Mouse (Mus musculus) midbrain, embryonic 11.5 days (tissue): Measurements from ENCODE around the gene Actl6b. TPM values are rescaled to one million over a fixed set of nuclear protein-coding genes. Genes with fewer than 3 reads are reported as not detected.
A peak's percentile ranks its signal among the peaks of the same experiment; 100 is the strongest.

Source experiments
- ATAC-seq: fragments of 200-750 bp; cut with Nextera tagmentation; 2 replicates; pipeline ENCODE4 v1.8.0; 2017; ENCODE audit warnings: moderate TSS enrichment, moderate library complexity; ENCODE audit not compliant: low FRiP score
- DNase-seq: peaks from one replicate; pipeline ENCODE4 v3.0.0; 2015; ENCODE audit warnings: low spot score; ENCODE audit errors: missing footprints
- H3K27ac ChIP-seq: fragments of 300-500 bp; sonication (generic); 2 replicates; pipeline ENCODE4 v1.5.1; 2014; ENCODE audit warnings: low read depth, low read length
- H3K27me3 ChIP-seq: fragments of 300-500 bp; sonication (generic); 2 replicates; pipeline ENCODE4 v1.6.1; 2014; ENCODE audit warnings: mild to moderate bottlenecking, low read length, moderate library complexity, mixed read lengths; ENCODE audit not compliant: control insufficient read depth, insufficient read depth
- H3K36me3 ChIP-seq: fragments of 300-500 bp; sonication (generic); 2 replicates; pipeline ENCODE4 v1.6.1; 2014; ENCODE audit warnings: mild to moderate bottlenecking, low read length, moderate library complexity, mixed read lengths; ENCODE audit not compliant: control insufficient read depth, insufficient read depth
- H3K4me1 ChIP-seq: fragments of 300-500 bp; sonication (generic); 2 replicates; pipeline ENCODE4 v1.6.1; 2014; ENCODE audit warnings: low read length; ENCODE audit not compliant: control insufficient read depth, insufficient read depth
- H3K4me2 ChIP-seq: fragments of 300-500 bp; sonication (generic); 2 replicates; pipeline ENCODE4 v1.6.1; 2014; ENCODE audit warnings: mild to moderate bottlenecking, moderate library complexity
- H3K4me3 ChIP-seq: fragments of 300-500 bp; sonication (generic); 2 replicates; pipeline ENCODE4 v1.5.1; 2014; ENCODE audit warnings: low read depth, low read length
- H3K9ac ChIP-seq: fragments of 300-500 bp; sonication (generic); 2 replicates; pipeline ENCODE4 v1.6.1; 2014; ENCODE audit warnings: low read length
- H3K9me3 ChIP-seq: fragments of 300-500 bp; sonication (generic); 2 replicates; pipeline ENCODE4 v1.6.1; 2016; ENCODE audit warnings: low read length; ENCODE audit not compliant: control insufficient read depth
- WGBS: fragments of 180-500 bp; shearing (Covaris S2); extraction: QIAGEN DNeasy Blood & Tissue Kit; methylation state at CpG from one replicate; pipeline ENCODE4 v1.1.7; 2014; 5-methylcytosine and 5-hydroxymethylcytosine counted together
- polyA plus RNA-seq: library from polyadenylated mRNA; unstranded; fragments of >200 nt; fragmentation: Nextera tagmentation; extraction: Ambion mirVana; gene quantifications from 2 replicates; pipeline ENCODE4 v1.2.1, GENCODE M21; 2014

Actl6b gene
- polyA plus RNA-seq, 1 experiment from 2014 or later: 31.1 TPM

DNA sequence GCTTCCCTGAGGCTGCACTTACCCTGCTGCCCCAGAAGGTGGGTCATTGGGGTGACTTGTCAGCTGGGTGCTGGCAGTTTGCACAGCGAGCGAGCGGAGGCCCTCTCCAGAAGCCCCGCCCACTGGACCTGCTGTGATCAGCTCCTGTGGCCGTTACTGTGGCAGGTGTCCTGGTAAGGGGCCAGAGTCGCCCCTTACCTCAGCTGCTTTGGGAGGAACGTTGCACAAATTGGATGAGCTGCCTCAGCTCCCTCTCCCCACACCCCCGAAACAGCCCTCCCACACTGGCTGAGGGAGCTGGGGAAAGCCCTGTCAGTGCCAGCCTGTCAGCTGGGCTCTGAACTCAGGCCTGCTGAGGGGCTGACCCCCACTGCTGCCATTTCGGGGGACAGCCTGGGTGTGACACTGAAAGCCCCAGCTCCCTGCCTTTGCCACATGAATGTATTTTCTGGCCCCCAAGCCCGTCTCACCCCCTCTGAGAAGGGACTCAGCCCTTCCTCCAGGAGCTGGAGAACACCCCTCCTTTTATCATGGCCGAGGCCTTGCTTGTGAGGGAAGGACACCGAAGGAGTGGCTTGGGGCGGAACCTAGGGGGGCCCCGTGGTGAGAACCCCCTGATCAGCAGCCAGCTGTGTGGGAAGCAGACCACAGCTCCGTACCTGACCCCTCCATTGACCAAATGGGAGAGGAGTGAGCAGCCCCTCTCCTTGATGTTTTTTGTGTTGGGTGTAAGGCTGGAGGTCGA, 27.0 kb upstream of the Actl6b start:
- H3K4me3 ChIP-seq: no peak overlapping the region
- H3K9me3 ChIP-seq: no peaks in the 10 kb centered on the region
- H3K9ac ChIP-seq: peak overlapping the region; percentile 18; the same call in 1 of the 2 replicates
- 43% methylated on average over 16 of the region's 16 CpGs for WGBS
- peaks cover 63% of the 10 kb centered on the region for H3K36me3 ChIP-seq
- peaks cover 22% of the 10 kb centered on the region for H3K4me1 ChIP-seq
- H3K4me2 ChIP-seq: no peak overlapping the region
- no peaks in the 10 kb centered on the region for H3K27me3 ChIP-seq
- DNase-seq (peak; percentile 90), ATAC-seq (no peak)
- peak overlapping the region; percentile 28; the same call in 1 of the 2 replicates for H3K27ac ChIP-seq

GRCm38 (mm10) chr5:137527413-137527812, 25.9 kb upstream of the Actl6b start:
- no peak overlapping the region for H3K4me3 ChIP-seq
- H3K27ac ChIP-seq: no peak overlapping the region
- no peak overlapping the region for H3K9ac ChIP-seq
- peaks cover 22% of the 10 kb centered on the region for H3K4me1 ChIP-seq
- peaks cover 53% of the 10 kb centered on the region for H3K36me3 ChIP-seq
- no peak overlapping the region for H3K4me2 ChIP-seq
- DNase-seq (no peak), ATAC-seq (no peak)
- H3K27me3 ChIP-seq: no peaks in the 10 kb centered on the region
- no peaks in the 10 kb centered on the region for H3K9me3 ChIP-seq
- whole genome bisulfite sequencing: 63% methylated on average over 1 of the region's 1 CpGs

DNA sequence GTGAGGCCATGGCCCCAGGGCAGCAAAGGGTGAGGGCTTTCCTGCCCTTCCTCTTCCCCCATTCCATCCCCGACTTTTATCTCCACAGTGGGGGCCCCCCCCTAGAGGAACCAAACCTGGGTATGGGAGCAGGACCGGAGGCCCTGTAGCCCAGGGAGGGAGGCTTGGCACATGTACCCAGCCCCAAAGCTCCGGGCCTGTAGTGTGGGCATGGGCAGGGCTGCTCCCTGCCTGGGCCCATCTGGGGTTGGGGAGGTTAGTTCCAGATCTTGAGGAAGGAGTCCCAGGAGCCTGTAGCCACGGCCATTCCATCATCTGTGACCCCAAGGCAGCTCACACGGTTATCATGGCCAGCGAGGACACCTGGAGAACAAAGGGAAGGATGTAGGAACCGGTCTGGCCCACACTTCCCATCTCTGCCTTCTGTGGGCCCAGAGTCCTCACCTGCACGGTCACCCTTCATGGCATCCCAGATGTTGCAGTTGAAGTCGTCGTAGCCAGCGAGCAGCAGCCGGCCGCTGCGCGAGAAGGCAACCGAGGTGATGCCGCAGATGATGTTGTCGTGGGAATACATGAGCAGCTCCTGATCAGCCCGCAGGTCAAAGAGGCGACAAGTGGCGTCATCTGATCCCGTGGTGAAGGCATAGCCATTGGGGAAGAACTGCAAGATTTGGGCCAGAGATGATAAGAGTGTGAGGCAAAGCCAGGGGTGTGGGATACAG, 24.9 kb upstream of the Actl6b start:
- no peak overlapping the region for H3K27ac ChIP-seq
- H3K4me3 ChIP-seq: no peak overlapping the region
- no peak for DNase-seq
- H3K4me1 ChIP-seq: peaks cover 22% of the 10 kb centered on the region
- no peak for ATAC-seq
- no peak overlapping the region for H3K4me2 ChIP-seq
- H3K36me3 ChIP-seq: peaks cover 43% of the 10 kb centered on the region
- H3K9me3 ChIP-seq: no peaks in the 10 kb centered on the region
- 88% methylated on average over 22 of the region's 22 CpGs for WGBS
- H3K27me3 ChIP-seq: no peaks in the 10 kb centered on the region
- no peak overlapping the region for H3K9ac ChIP-seq

DNA sequence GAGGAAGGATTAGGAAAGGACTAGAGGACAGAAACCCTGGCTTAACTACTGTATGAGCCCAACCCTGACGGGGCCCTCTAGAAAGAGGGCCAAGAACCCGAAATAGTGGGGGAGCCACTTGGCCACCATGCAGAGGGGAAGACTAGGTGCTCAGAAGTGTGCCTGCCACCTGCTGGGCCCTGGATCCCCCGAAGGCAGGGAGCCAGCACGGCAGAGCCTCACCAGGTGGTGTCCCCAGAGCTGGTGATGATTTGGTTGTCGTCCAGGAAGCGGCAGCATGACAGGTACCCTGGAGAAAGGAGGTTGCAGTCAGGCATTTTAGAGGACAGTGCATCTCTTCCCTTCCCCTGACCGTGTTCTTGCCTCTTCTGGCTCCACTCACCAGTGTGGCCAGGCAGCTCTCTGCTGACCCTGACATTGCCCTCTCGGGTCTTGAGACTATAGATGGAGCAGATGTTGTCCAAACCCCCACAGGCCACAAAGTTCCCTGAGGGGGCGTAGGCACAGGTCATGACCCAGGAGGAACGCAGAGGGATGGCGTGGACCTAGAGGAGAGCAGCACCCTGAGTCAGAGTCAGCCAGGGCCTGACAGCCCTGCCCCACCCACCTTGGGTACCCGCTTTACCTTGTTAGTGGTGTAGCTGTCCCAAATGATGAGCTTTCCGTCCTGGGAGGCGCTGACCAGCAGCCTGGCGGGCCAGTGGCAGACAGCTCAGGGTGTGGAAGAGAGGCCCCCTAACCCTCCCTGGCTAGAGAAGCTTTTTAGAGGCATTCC, 23.9 kb upstream of the Actl6b start:
- H3K4me3 ChIP-seq: no peak overlapping the region
- DNase-seq (no peak), ATAC-seq (no peak)
- 73% methylated on average over 15 of the region's 15 CpGs for WGBS
- H3K27ac ChIP-seq: 0 out of 2 replicates have a peak overlapping the region, but pooled peaks have one; percentile 0
- H3K27me3 ChIP-seq: no peaks in the 10 kb centered on the region
- peak overlapping the region; percentile 95 for H3K4me2 ChIP-seq
- H3K4me1 ChIP-seq: peaks cover 22% of the 10 kb centered on the region
- no peaks in the 10 kb centered on the region for H3K9me3 ChIP-seq
- H3K36me3 ChIP-seq: peaks cover 33% of the 10 kb centered on the region
- no peak overlapping the region for H3K9ac ChIP-seq

DNA sequence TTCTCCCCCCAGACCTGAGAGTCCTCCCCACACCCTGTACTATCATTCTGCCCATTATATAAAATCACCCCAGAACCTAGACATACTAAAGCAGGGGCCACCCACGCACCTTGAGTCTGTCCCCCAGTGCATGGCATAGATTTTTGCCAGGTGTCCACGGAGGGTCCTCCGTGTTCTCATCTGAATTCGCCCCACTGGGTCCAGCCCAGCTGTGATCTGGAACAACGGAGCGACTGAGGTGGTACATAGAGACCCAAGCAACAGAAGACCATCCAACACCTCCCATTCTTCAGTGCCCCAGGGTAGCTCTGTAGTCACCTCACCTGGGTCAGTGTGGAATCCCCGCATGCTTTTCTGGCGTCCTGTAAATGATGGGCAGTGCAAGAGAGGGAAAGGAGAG, 23.2 kb upstream of the Actl6b start:
- peaks cover 27% of the 10 kb centered on the region for H3K36me3 ChIP-seq
- H3K9me3 ChIP-seq: no peaks in the 10 kb centered on the region
- WGBS: 69% methylated on average over 8 of the region's 8 CpGs
- H3K4me2 ChIP-seq: peak overlapping the region; percentile 95
- no peaks in the 10 kb centered on the region for H3K27me3 ChIP-seq
- H3K4me3 ChIP-seq: peak overlapping the region; percentile 62
- ATAC-seq (no peak), DNase-seq (no peak)
- peak overlapping the region; percentile 0; the same call in 1 of the 2 replicates for H3K27ac ChIP-seq
- peaks cover 22% of the 10 kb centered on the region for H3K4me1 ChIP-seq
- peak overlapping the region; percentile 74 for H3K9ac ChIP-seq

- Histone ChIP-seq H3K27me3 (no peaks in the 10 kb centered on the region), H3K9ac (peak overlapping the region; percentile 74), H3K9me3 (no peaks in the 10 kb centered on the region), H3K27ac (peak overlapping the region; percentile 93), H3K4me3 (peak overlapping the region; percentile 62), H3K4me2 (peak overlapping the region; percentile 95), H3K4me1 (peaks cover 22% of the 10 kb centered on the region), H3K36me3 (peaks cover 23% of the 10 kb centered on the region)
- ATAC-seq (peak; percentile 63), DNase-seq (peak; percentile 93)
- under 1% methylated on average over 39 of the region's 46 CpGs for WGBS
Measured at GRCm38 (mm10) chr5:137530588-137531413, 22.5 kb upstream of the Actl6b start.

DNA sequence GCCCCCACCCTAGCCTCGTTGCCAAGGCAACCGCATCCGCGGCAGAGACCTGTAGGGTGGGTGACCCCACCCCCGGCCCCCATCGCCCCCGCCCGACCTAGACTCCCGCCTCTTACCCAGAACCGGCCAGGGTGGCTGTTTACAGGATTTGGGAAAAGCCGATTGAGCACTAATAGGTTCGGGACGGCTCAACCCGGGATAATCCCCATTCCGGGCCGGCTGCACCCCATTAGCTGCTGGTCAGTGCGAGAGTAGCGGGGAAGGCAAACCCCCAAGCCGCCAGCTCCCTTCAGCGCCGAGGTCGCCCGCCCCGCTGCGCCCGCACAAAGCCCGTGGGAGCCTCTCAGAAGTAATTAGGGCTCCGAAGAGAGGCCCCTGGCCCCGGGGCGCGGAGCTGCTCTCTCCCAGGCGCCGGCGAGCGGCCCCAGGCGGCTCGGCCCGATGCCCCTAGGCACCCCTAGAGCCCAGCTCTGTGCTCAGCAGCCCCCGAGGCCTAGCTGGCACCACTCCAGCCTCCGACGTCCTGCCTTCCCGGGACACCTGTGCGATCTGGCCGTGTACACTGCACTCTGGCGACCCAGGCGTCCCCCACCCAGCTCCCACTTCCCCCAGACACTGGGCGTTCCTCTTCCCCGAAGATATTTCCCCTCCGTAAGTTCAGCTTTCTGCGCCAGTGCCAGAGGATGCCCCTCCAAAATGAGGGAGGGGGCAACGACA, 21.7 kb upstream of the Actl6b start:
- Histone ChIP-seq H3K4me3 (peak overlapping the region; percentile 62), H3K9me3 (no peaks in the 10 kb centered on the region), H3K27me3 (no peaks in the 10 kb centered on the region), H3K9ac (peak overlapping the region; percentile 74), H3K4me1 (peaks cover 17% of the 10 kb centered on the region), H3K36me3 (peaks cover 18% of the 10 kb centered on the region), H3K4me2 (peak overlapping the region; percentile 95), H3K27ac (peak overlapping the region; percentile 93)
- WGBS: under 1% methylated on average over 50 of the region's 51 CpGs
- DNase-seq (peak; percentile 97), ATAC-seq (peak; percentile 34)
